Mouse (Mus musculus): ENCODE data around the gene Eif2ak4.

The Eif2ak4 gene

GRCm38 (mm10) chr2:118404336-118404735 is 15.9 kb downstream of the Eif2ak4 start:
- no peak for DNase-seq (ENCODE audit: extremely low read depth, insufficient read length, low spot score)

- no peak for DNase-seq (ENCODE audit: extremely low read depth, insufficient read length, low spot score)
Observed at GRCm38 (mm10) chr2:118405568-118405967, 17.1 kb downstream of the Eif2ak4 start.

- no peak for DNase-seq (ENCODE audit: extremely low read depth, insufficient read length, low spot score)
Observed at GRCm38 (mm10) chr2:118406811-118407210, 18.4 kb downstream of the Eif2ak4 start.

- peak; percentile 25 for DNase-seq (ENCODE audit: extremely low read depth, insufficient read length, low spot score)
Observed at GRCm38 (mm10) chr2:118408336-118408895, 20.0 kb downstream of the Eif2ak4 start.

- DNase-seq (ENCODE audit: extremely low read depth, insufficient read length, low spot score): no peak
Observed at GRCm38 (mm10) chr2:118412821-118413220, 24.4 kb downstream of the Eif2ak4 start.

- DNase-seq (ENCODE audit: extremely low read depth, insufficient read length, low spot score): no peak
Observed at GRCm38 (mm10) chr2:118415601-118416355, 27.4 kb downstream of the Eif2ak4 start.

- DNase-seq (ENCODE audit: extremely low read depth, insufficient read length, low spot score): no peak
Observed at GRCm38 (mm10) chr2:118418076-118418475, 29.7 kb downstream of the Eif2ak4 start.

GRCm38 (mm10) chr2:118421951-118422350 is 33.5 kb downstream of the Eif2ak4 start:
- DNase-seq (ENCODE audit: extremely low read depth, insufficient read length, low spot score): no peak

GRCm38 (mm10) chr2:118422385-118422784 is 34.0 kb downstream of the Eif2ak4 start:
- DNase-seq (ENCODE audit: extremely low read depth, insufficient read length, low spot score): no peak

- no peak for DNase-seq (ENCODE audit: extremely low read depth, insufficient read length, low spot score)
Observed at GRCm38 (mm10) chr2:118428296-118428695, 39.9 kb downstream of the Eif2ak4 start.

- DNase-seq (ENCODE audit: extremely low read depth, insufficient read length, low spot score): no peak
Observed at GRCm38 (mm10) chr2:118429297-118429696, 40.9 kb downstream of the Eif2ak4 start.

GRCm38 (mm10) chr2:118430630-118431029 is 42.2 kb downstream of the Eif2ak4 start:
- peak; percentile 16 for DNase-seq (ENCODE audit: extremely low read depth, insufficient read length, low spot score)

GRCm38 (mm10) chr2:118431589-118431988 is 43.2 kb downstream of the Eif2ak4 start:
- DNase-seq (ENCODE audit: extremely low read depth, insufficient read length, low spot score): no peak

- DNase-seq (ENCODE audit: extremely low read depth, insufficient read length, low spot score): no peak
Observed at GRCm38 (mm10) chr2:118442172-118442571, 53.8 kb downstream of the Eif2ak4 start.

GRCm38 (mm10) chr2:118442723-118443122 is 54.3 kb downstream of the Eif2ak4 start:
- no peak for DNase-seq (ENCODE audit: extremely low read depth, insufficient read length, low spot score)

- DNase-seq (ENCODE audit: extremely low read depth, insufficient read length, low spot score): no peak
Observed at GRCm38 (mm10) chr2:118445696-118446674, 57.6 kb downstream of the Eif2ak4 start.

- DNase-seq (ENCODE audit: extremely low read depth, insufficient read length, low spot score): no peak
Observed at GRCm38 (mm10) chr2:118448181-118448580, 59.8 kb downstream of the Eif2ak4 start.

GRCm38 (mm10) chr2:118451056-118451455 is 62.6 kb downstream of the Eif2ak4 start:
- no peak for DNase-seq (ENCODE audit: extremely low read depth, insufficient read length, low spot score)

GRCm38 (mm10) chr2:118457029-118457428 is 68.6 kb downstream of the Eif2ak4 start:
- no peak for DNase-seq (ENCODE audit: extremely low read depth, insufficient read length, low spot score)

- DNase-seq (ENCODE audit: extremely low read depth, insufficient read length, low spot score): no peak
Observed at GRCm38 (mm10) chr2:118457463-118458261, 69.2 kb downstream of the Eif2ak4 start.

Data from 3134 (cell line).